Mouse (Mus musculus) myocyte (in vitro differentiated cells): ENCODE results near the gene Gemin4. TPM values are rescaled to one million over a fixed set of nuclear protein-coding genes. Genes with fewer than 3 reads are reported as not detected.
A peak's percentile ranks its signal among the peaks of the same experiment; 100 is the strongest.

Source experiments
- H3K27me3 ChIP-seq: one replicate; pipeline ENCODE4 v1.6.1; 2011; ENCODE audit not compliant: control insufficient read depth, insufficient read depth, insufficient read length
- H3K36me3 ChIP-seq: one replicate; pipeline ENCODE4 v1.6.1; 2011; ENCODE audit not compliant: control insufficient read depth, insufficient read depth
- H3K4me2 ChIP-seq: one replicate; pipeline ENCODE4 v1.6.1; 2011; ENCODE audit warnings: low read depth, control low read depth
- H3K4me3 ChIP-seq: one replicate; pipeline ENCODE4 v1.5.1; 2011; ENCODE audit warnings: mild to moderate bottlenecking, control low read depth, moderate library complexity
- H3K79me2 ChIP-seq: one replicate; pipeline ENCODE4 v1.6.1; 2011; ENCODE audit not compliant: control insufficient read depth, insufficient read depth
- H3ac ChIP-seq: one replicate; pipeline ENCODE4 v1.6.1; 2011; ENCODE audit not compliant: control insufficient read depth, insufficient read length
- CEBPB ChIP-seq: IDR thresholded peaks from 2 replicates; pipeline ENCODE4 v1.6.1; 2011; ENCODE audit warnings: mild to moderate bottlenecking, moderate library complexity; ENCODE audit not compliant: poor library complexity, insufficient read depth, severe bottlenecking
- E2F4 ChIP-seq: IDR thresholded peaks from one replicate; pipeline ENCODE4 v1.6.1; 2011; ENCODE audit warnings: mild to moderate bottlenecking, control low read depth, moderate library complexity; ENCODE audit not compliant: insufficient read depth
- MAX ChIP-seq: IDR thresholded peaks from one replicate; pipeline ENCODE4 v1.6.1; 2011; ENCODE audit warnings: low read depth, mild to moderate bottlenecking, control low read depth
- MYOD1 ChIP-seq, 3 experiments: IDR thresholded peaks; one replicate each; pipeline ENCODE4 v1.6.1; 2011; ENCODE audit warnings: control low read depth in 2 of 3, low read depth in 2 of 3, mild to moderate bottlenecking in 2 of 3, moderate library complexity in 1 of 3; ENCODE audit not compliant: insufficient read length in 2 of 3, control insufficient read depth in 1 of 3
- MYOG ChIP-seq, 3 experiments: IDR thresholded peaks; one replicate each; pipeline ENCODE4 v1.6.1; 2011; ENCODE audit warnings: control low read depth in 2 of 3, low read depth in 2 of 3, mild to moderate bottlenecking in 2 of 3; ENCODE audit not compliant: insufficient read length in 2 of 3, control insufficient read depth in 1 of 3, insufficient read depth in 1 of 3
- POLR2A ChIP-seq: IDR thresholded peaks from one replicate; pipeline ENCODE4 v1.6.1; 2011; ENCODE audit warnings: low read depth, mild to moderate bottlenecking, control low read depth, moderate library complexity; ENCODE audit not compliant: insufficient read length
- POLR2AphosphoS2 ChIP-seq: IDR thresholded peaks from one replicate; pipeline ENCODE4 v1.6.1; 2011; ENCODE audit warnings: low read depth, control low read depth; ENCODE audit not compliant: insufficient read length
- REST ChIP-seq: IDR thresholded peaks from one replicate; pipeline ENCODE4 v1.6.1; 2011; ENCODE audit warnings: mild to moderate bottlenecking, control low read depth, moderate library complexity; ENCODE audit not compliant: insufficient read depth, insufficient read length
- SRF ChIP-seq: IDR thresholded peaks from one replicate; pipeline ENCODE4 v1.6.1; 2011; ENCODE audit warnings: low read depth; ENCODE audit not compliant: control insufficient read depth, insufficient read length
- TCF12 ChIP-seq: IDR thresholded peaks from one replicate; pipeline ENCODE4 v1.6.1; 2011; ENCODE audit warnings: mild to moderate bottlenecking, control low read depth; ENCODE audit not compliant: poor library complexity, insufficient read depth, severe bottlenecking
- TCF3 ChIP-seq: IDR thresholded peaks from one replicate; pipeline ENCODE4 v1.6.1; 2011; ENCODE audit warnings: low read depth, control low read depth; ENCODE audit not compliant: insufficient read length
- USF1 ChIP-seq: IDR thresholded peaks from one replicate; pipeline ENCODE4 v1.6.1; 2011; ENCODE audit warnings: low read depth, mild to moderate bottlenecking, control low read depth, moderate library complexity
- polyA plus RNA-seq: library from polyadenylated mRNA; unstranded; fragments of >200 nt; fragmentation: generic; extraction: Trizol; gene quantifications from one replicate; pipeline ENCODE4 v1.2.1, GENCODE M21; 2012; ENCODE audit warnings: missing spikeins

The Gemin4 gene
- polyA plus RNA-seq, 1 experiment = 10.7 TPM

DNA sequence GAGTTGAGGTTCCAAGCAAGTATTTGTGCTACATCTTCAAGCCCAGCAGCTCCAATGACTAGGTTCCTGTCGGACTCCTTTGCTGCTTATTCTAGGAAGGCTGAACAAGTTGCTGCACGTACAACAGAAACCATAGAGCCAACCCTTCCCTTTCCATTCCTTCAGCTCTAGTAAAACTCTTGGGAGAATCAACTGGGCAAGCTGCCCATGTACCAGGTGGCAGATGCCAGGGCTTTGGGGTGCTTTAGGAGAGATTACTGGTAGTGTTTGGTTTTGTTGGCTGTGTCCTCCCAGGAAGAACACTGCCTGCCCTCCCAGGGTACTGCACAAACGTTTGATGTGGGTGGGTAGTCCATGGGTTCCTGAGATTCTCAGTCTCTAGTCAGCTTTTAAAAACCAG is 34.6 kb upstream of the Gemin4 start:
- H3ac ChIP-seq = no peak overlapping the region
- H3K27me3 ChIP-seq = no peaks in the 10 kb centered on the region
- no peak overlapping the region for H3K4me3 ChIP-seq
- no peak overlapping the region for H3K4me2 ChIP-seq
- H3K36me3 ChIP-seq = peaks cover 13% of the 10 kb centered on the region
- H3K79me2 ChIP-seq = no peaks in the 10 kb centered on the region
- TF ChIP-seq POLR2AphosphoS2 (no peak), MYOD1 (IDR thresholded peaks at IDR 0.05; ENCODE audit: control insufficient read depth in 1 of 3, insufficient read length in 2 of 3, low read depth in 2 of 3) (no peak), SRF (no peak), TCF3 (no peak)

DNA sequence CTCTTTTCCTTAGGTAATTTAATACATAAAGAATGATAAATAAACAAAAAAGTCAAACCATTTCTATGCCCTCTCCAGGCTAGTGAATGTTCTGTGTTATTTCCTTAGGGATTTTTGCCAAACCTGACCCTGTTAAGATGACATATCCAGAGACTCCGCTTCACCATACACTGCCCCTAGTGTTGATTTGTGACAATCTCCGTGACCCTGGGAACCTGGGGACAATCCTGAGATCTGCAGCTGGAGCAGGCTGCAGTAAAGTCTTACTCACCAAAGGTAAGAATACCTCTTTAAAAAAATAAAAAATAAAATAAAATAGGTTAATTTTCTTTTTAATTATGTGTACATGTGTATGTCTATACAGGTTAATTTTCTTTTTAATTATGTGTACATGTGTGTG is 29.8 kb upstream of the Gemin4 start:
- TF ChIP-seq REST = no peak
- no peak for TF ChIP-seq E2F4
- TF ChIP-seq MYOG (IDR thresholded peaks at IDR 0.05; ENCODE audit: control insufficient read depth in 1 of 3, insufficient read depth in 1 of 3, insufficient read length in 2 of 3, low read depth in 2 of 3) = no peak
- TF ChIP-seq MYOD1 (IDR thresholded peaks at IDR 0.05; ENCODE audit: control insufficient read depth in 1 of 3, insufficient read length in 2 of 3, low read depth in 2 of 3) = no peak
- no peak for TF ChIP-seq MAX
- TF ChIP-seq TCF3 = no peak
- TF ChIP-seq USF1 = no peak
- TF ChIP-seq SRF = no peak
- no peak for TF ChIP-seq POLR2A
- no peak for TF ChIP-seq TCF12
- no peak for TF ChIP-seq POLR2AphosphoS2
- TF ChIP-seq CEBPB = no peak
- Histone ChIP-seq H3K4me3 (no peak overlapping the region), H3K36me3 (peaks cover 17% of the 10 kb centered on the region), H3K27me3 (no peaks in the 10 kb centered on the region), H3K79me2 (peaks cover 32% of the 10 kb centered on the region), H3K4me2 (no peak overlapping the region), H3ac (no peak overlapping the region)

DNA sequence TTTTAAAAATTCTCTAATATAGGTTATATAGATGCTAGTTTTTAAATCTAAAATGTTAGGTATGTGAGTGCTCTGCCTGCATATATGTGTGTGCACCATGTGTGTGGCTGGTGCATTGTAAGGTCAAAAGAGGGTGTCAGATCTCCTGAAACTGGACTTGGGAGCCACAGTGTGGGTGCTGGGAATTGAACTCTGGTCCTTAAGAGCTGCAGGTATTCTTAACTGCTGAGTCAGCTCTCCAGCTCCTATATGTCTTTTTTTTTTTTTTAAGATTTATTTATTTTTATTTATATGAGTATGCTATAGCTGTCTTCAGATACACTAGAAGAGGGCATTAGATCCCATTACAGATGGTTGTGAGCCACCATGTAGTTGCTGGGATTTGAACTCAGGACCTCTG is 29.0 kb upstream of the Gemin4 start:
- no peaks in the 10 kb centered on the region for H3K27me3 ChIP-seq
- H3K36me3 ChIP-seq = peaks cover 17% of the 10 kb centered on the region
- H3ac ChIP-seq = no peak overlapping the region
- H3K4me2 ChIP-seq = no peak overlapping the region
- peaks cover 32% of the 10 kb centered on the region for H3K79me2 ChIP-seq
- H3K4me3 ChIP-seq = no peak overlapping the region
- TF ChIP-seq POLR2A (no peak), E2F4 (no peak), TCF12 (no peak), POLR2AphosphoS2 (no peak), MYOD1 (IDR thresholded peaks at IDR 0.05; ENCODE audit: control insufficient read depth in 1 of 3, insufficient read length in 2 of 3, low read depth in 2 of 3) (no peak), MYOG (IDR thresholded peaks at IDR 0.05; ENCODE audit: control insufficient read depth in 1 of 3, insufficient read depth in 1 of 3, insufficient read length in 2 of 3, low read depth in 2 of 3) (no peak), REST (no peak), SRF (no peak), MAX (no peak), TCF3 (no peak), USF1 (no peak), CEBPB (no peak)

DNA sequence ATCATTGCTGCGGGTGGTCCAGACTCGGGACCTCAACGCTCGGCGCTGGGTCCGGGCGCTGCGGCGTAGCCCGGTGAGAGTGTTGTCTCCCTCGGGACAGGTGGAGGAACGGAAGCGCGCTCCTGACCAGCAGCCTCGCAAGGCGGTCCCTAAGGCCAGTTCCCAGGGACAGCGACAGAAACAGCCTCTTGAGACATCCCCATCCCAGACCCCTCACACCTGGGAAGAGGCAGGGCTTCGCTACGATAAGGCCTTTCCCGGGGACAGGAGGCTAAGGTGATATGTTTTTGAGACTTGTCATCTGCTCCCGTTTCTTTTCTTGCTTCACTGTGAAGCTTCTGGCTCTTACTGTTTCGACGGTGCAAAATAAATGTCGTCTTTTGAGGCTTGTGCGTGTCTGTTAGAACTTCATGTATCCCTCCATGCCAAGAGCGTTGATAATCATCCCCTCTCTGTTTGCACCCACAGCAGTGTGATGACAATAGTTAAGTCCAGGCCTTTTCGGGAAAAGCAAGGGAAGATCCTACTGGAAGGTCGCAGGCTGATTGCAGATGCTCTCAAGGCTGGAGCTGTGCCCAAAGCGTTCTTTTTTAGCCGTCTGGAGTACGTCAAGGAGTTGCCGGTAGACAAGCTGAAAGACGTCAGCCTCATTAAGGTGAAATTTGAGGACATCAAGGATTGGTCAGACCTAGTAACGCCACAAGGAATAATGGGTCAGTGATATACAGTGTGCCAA is 26.5 kb upstream of the Gemin4 start:
- H3K36me3 ChIP-seq = peaks cover 12% of the 10 kb centered on the region
- no peak for TF ChIP-seq POLR2AphosphoS2
- no peak for TF ChIP-seq REST
- TF ChIP-seq TCF12 = no peak
- TF ChIP-seq CEBPB = no peak
- TF ChIP-seq POLR2A = no peak
- TF ChIP-seq MYOG (IDR thresholded peaks at IDR 0.05; ENCODE audit: control insufficient read depth in 1 of 3, insufficient read depth in 1 of 3, insufficient read length in 2 of 3, low read depth in 2 of 3) = no peak
- no peak for TF ChIP-seq TCF3
- no peak for TF ChIP-seq USF1
- H3K79me2 ChIP-seq = peaks cover 32% of the 10 kb centered on the region
- peak overlapping the region; percentile 80 for H3K4me2 ChIP-seq
- no peaks in the 10 kb centered on the region for H3K27me3 ChIP-seq
- H3K4me3 ChIP-seq = peak overlapping the region; percentile 85
- H3ac ChIP-seq = peak overlapping the region; percentile 68
